Mouse (Mus musculus) erythroblast, adult 5-6 weeks (primary cell): ENCODE data around the gene Zmat3. TPM values are rescaled to one million over a fixed set of nuclear protein-coding genes. Genes with fewer than 3 reads are reported as not detected.

Experiments
- ATAC-seq: replicated peaks from 2 replicates; pipeline ENCODE4 v1.8.0; 2016; ENCODE audit warnings: moderate number of reproducible peaks, mild to moderate bottlenecking, moderate TSS enrichment, inconsistent platforms; ENCODE audit not compliant: poor library complexity, low FRiP score, severe bottlenecking
- total RNA-seq, 2 experiments: library from RNA; stranded (forward) in 1 of 2; stranded (reverse) in 1 of 2; fragments of 150-400 nt in 1 of 2; fragments of 200-764, 138-1000 nt in 1 of 2; gene quantifications; 2 replicates each; pipeline versions ENCODE4 v1.2.3 to v1.2.4; 2015 to 2017; ENCODE audit warnings: low replicate concordance in 2 of 2

The Zmat3 gene
- total RNA-seq, 2 experiments from 2014 or later: 0.26 to 1.2 TPM

- ATAC-seq: no peak
These were observed 7.4 kb upstream of the Zmat3 start for GRCm38 (mm10) chr3:32373236-32373635.

- ATAC-seq: no peak
These were observed 6.7 kb upstream of the Zmat3 start for GRCm38 (mm10) chr3:32372470-32372869.

GRCm38 (mm10) chr3:32371957-32372356 is 6.1 kb upstream of the Zmat3 start:
- no peak for ATAC-seq

GRCm38 (mm10) chr3:32367516-32367915 is 1.7 kb upstream of the Zmat3 start:
- ATAC-seq: no peak

- no peak for ATAC-seq
These were observed 476 bp upstream of the Zmat3 start for GRCm38 (mm10) chr3:32366246-32366734.

GRCm38 (mm10) chr3:32364841-32365545 is 821 bp downstream of the Zmat3 start:
- no peak for ATAC-seq

GRCm38 (mm10) chr3:32364195-32364594 is 1.6 kb downstream of the Zmat3 start:
- no peak for ATAC-seq

- ATAC-seq: no peak
These were observed 4.6 kb downstream of the Zmat3 start for GRCm38 (mm10) chr3:32361221-32361620.

- no peak for ATAC-seq
These were observed 17.9 kb downstream of the Zmat3 start for GRCm38 (mm10) chr3:32347881-32348280.

GRCm38 (mm10) chr3:32345249-32345648 is 20.6 kb downstream of the Zmat3 start:
- ATAC-seq: no peak

- ATAC-seq: no peak
These were observed 21.0 kb downstream of the Zmat3 start for GRCm38 (mm10) chr3:32344825-32345224.

- no peak for ATAC-seq
These were observed 22.4 kb downstream of the Zmat3 start for GRCm38 (mm10) chr3:32343371-32343770.

- ATAC-seq: no peak
These were observed 24.4 kb downstream of the Zmat3 start for GRCm38 (mm10) chr3:32341434-32341833.

- no peak for ATAC-seq
These were observed 27.6 kb downstream of the Zmat3 start for GRCm38 (mm10) chr3:32338231-32338630.

GRCm38 (mm10) chr3:32337770-32338169 is 28.0 kb downstream of the Zmat3 start:
- ATAC-seq: no peak

GRCm38 (mm10) chr3:32334901-32335300 is 30.9 kb downstream of the Zmat3 start:
- ATAC-seq: no peak

- peak; percentile 74 for ATAC-seq
These were observed 32.2 kb downstream of the Zmat3 start for GRCm38 (mm10) chr3:32333456-32334086.

- no peak for ATAC-seq
These were observed 47.9 kb downstream of the Zmat3 start for GRCm38 (mm10) chr3:32317901-32318416.

- ATAC-seq: no peak
These were observed 48.5 kb downstream of the Zmat3 start for GRCm38 (mm10) chr3:32317165-32317900.

- ATAC-seq: no peak
These were observed 51.1 kb downstream of the Zmat3 start for GRCm38 (mm10) chr3:32314746-32315145.
